Mouse (Mus musculus) heart, adult 2 months (tissue): ENCODE measurements at regions not wholly inside any gene's neighbourhood (a gene's known extent, or its start where the extent isn't known, plus 50 kb on each side); places are given as distances from the start of the nearest gene placed in this dataset.
A peak's percentile ranks its signal among the peaks of the same experiment; 100 is the strongest.

Experiments
- DNase-seq, 2 experiments: peaks; one replicate each; pipeline ENCODE4 v3.0.0; 2021
- H3K27ac ChIP-seq: fragments of 200-600 bp; 2 replicates; pipeline ENCODE4 v1.8.1; 2022
- H3K27me3 ChIP-seq: fragments of 200-500 bp; 2 replicates; pipeline ENCODE4 v1.6.1; 2012; ENCODE audit warnings: mild to moderate bottlenecking, low read length, inconsistent platforms, mixed read lengths; ENCODE audit not compliant: control insufficient read depth, insufficient read depth
- H3K36me3 ChIP-seq: fragments of 200-500 bp; 2 replicates; pipeline ENCODE4 v1.6.1; 2012; ENCODE audit warnings: low read length, inconsistent platforms; ENCODE audit not compliant: control insufficient read depth, insufficient read depth
- H3K4me1 ChIP-seq: fragments of 200-500 bp; 2 replicates; pipeline ENCODE4 v1.6.1; 2011; ENCODE audit warnings: low read length; ENCODE audit not compliant: control insufficient read depth, insufficient read depth
- H3K4me3 ChIP-seq: fragments of 200-600 bp; 2 replicates; pipeline ENCODE4 v1.8.1; 2022
- H3K79me2 ChIP-seq: fragments of 200-500 bp; replicated peaks from 2 replicates; pipeline ENCODE4 v1.6.1; 2012; ENCODE audit warnings: mild to moderate bottlenecking, inconsistent platforms, low read length, moderate library complexity, mixed read lengths; ENCODE audit not compliant: control insufficient read depth, insufficient read depth
- H3K9ac ChIP-seq: fragments of 200-500 bp; 2 replicates; pipeline ENCODE4 v1.6.1; 2012; ENCODE audit warnings: low read depth, mild to moderate bottlenecking, control low read depth, inconsistent platforms, low read length, mixed read lengths
- CTCF ChIP-seq: fragments of 200-600 bp; IDR thresholded peaks from 2 replicates; pipeline ENCODE4 v1.8.1; 2022; ENCODE audit warnings: antibody characterized with exemption, mild to moderate bottlenecking, moderate library complexity
- EP300 ChIP-seq: fragments of 200-500 bp; IDR thresholded peaks from 2 replicates; pipeline ENCODE4 v1.6.1; 2011; ENCODE audit warnings: low read depth, low read length, control low read depth; ENCODE audit not compliant: insufficient read depth
- POLR2A ChIP-seq: fragments of 200-500 bp; IDR thresholded peaks from 2 replicates; pipeline ENCODE4 v1.6.1; 2011; ENCODE audit warnings: mild to moderate bottlenecking, low read depth, low read length, control low read depth; ENCODE audit not compliant: insufficient read depth
- whole genome bisulfite sequencing: fragments of 180-500 bp; shearing (Covaris S2); methylation state at CpG from one replicate; pipeline ENCODE4 v1.1.7; 2018; 5-methylcytosine and 5-hydroxymethylcytosine counted together
- intact Hi-C: fragments of 180-260 bp; cut with DNase I; formaldehyde crosslinking; loops from one replicate; pipeline ENCODE4 v1.15.1; 2025

DNA sequence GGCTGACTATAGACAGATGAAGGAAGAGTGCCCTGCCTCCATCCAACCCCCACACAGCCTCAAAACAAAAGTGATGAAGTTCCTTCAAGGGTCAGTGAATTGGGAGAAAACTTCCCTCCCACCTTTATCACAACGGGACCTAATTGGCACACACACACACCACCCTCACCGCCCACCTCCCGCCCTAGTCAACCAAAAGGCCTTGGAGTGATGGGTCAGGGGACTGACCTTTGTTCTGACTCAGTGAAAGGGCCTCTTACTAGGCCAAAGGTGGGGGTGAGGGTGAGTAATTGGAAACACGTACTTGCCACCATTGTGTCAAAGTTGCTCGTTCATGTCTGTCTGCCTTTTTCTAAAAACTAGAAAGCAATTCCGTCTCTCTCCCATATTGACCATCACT is 386.4 kb downstream of the Sorl1 start:
- WGBS = 92% methylated on average over 6 of the region's 6 CpGs
- H3K4me3 ChIP-seq = no peak overlapping the region
- H3K27me3 ChIP-seq = no peaks in the 10 kb centered on the region
- H3K79me2 ChIP-seq = no peaks in the 10 kb centered on the region
- DNase-seq = no peak
- peaks cover 3% of the 10 kb centered on the region for H3K4me1 ChIP-seq
- no peaks in the 10 kb centered on the region for H3K36me3 ChIP-seq
- intact Hi-C loops = no loop called here
- no peak overlapping the region for H3K27ac ChIP-seq
- H3K9ac ChIP-seq = no peak overlapping the region
- TF ChIP-seq POLR2A (no peak), CTCF (no peak), EP300 (no peak)

DNA sequence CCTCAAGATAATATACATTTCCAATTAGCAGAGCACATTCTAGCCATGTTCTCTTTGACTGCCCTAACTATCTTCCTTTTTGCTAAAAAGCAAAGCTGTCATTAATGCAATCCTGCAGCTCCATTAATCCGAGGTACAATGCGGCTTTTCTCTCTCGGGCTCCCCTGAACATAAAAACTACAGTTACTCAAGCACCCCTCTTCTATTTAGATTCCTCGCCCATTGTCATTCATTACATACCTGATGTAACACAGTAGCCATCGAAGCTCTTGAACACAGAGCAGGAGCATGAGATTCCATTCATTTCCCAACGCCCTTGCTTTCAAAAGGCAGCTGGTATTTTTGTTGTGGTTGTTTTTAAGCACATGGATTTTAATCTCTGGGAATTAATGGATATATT is 387.2 kb downstream of the Sorl1 start:
- no peak overlapping the region for H3K4me3 ChIP-seq

DNA sequence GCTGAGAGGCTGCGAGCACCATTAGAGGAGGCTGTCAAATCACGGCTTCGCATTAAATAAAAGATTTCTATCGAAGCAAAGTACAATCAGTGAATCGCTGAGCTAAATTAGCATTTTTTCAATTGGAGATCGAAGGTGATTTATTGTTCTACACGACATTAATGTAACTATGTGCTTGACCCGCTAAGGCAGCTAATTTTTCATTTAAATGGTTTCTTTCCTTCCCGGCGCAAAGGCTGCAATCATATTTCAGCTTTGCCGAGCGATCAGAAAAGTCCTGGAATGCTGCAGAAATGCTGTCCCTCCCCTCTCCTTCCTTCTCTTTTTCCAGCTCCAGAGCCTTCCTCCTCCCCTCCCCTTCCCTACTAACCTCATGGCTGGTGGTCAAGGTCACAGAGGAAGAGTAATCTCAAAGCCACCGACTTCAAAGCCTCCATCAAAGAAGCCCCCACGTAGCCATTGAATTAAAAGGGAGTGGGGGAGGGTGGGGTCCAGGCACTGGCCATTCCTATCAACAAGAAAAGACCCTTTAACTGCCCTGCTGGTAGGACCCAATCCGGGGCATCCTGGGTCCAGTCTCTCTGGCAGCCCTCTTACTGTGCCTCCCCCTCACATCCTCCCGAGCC is 387.8 kb downstream of the Sorl1 start:
- TF ChIP-seq POLR2A = no peak
- no peak for TF ChIP-seq EP300
- TF ChIP-seq CTCF = no peak
- Histone ChIP-seq H3K4me3 (peak overlapping the region; percentile 46), H3K27me3 (no peaks in the 10 kb centered on the region), H3K27ac (no peak overlapping the region), H3K4me1 (peaks cover 3% of the 10 kb centered on the region), H3K36me3 (no peaks in the 10 kb centered on the region), H3K9ac (no peak overlapping the region), H3K79me2 (no peaks in the 10 kb centered on the region)
- intact Hi-C loops = no loop called here
- peak in 1 of 2 experiments; percentile 16 for DNase-seq
- WGBS = 4% methylated on average over 16 of the region's 16 CpGs

More for the DNA sequence above, 387.2 kb downstream of the Sorl1 start:
- peaks cover 3% of the 10 kb centered on the region for H3K4me1 ChIP-seq
- H3K27me3 ChIP-seq = no peaks in the 10 kb centered on the region
- no peak overlapping the region for H3K27ac ChIP-seq
- intact Hi-C loops = no loop called here
- TF ChIP-seq EP300 (no peak), POLR2A (no peak), CTCF (no peak)
- no peak overlapping the region for H3K9ac ChIP-seq
- 67% methylated on average over 6 of the region's 6 CpGs for WGBS
- H3K36me3 ChIP-seq = no peaks in the 10 kb centered on the region
- no peaks in the 10 kb centered on the region for H3K79me2 ChIP-seq
- no peak for DNase-seq

DNA sequence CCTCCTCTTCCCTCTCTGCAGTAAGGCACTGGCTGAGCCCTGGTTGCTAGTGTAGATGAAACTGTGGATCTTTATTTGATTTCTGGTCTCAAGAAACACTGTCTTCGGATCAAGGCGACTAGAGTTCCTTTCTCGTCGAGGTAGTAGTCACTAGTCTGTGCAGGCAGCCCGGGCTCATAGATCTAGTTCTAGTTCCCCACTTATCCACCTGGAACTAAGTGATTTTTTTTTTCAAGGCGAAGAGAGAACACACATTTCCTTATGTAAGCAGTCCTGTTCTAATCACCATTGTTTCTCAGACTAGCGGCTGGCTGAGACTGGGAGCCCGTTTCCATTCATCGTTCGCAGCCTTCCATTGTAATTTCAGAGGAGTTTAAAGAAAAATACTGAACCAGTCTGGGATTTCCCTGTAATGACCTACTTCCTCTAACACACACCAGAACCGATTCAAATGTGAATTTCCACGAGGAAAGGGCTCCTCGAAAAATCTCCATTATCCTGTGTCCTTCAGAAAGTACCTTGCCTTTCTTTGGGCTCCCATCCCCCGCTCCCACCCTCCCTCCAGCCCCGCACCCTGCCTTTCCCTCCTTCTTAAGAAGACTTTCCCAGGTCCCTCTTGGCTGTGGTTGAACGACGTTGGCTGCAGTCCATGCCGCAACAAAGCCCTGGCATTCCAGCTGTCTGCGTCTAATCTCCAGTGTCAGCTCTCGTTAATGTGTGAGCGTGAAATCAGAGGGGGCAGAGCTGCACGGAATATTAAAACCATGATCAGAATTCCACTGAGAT is 388.5 kb downstream of the Sorl1 start:
- Histone ChIP-seq H3K36me3 (no peaks in the 10 kb centered on the region), H3K9ac (peak overlapping the region; percentile 25; the same call in 1 of the 2 replicates), H3K4me1 (peaks cover 3% of the 10 kb centered on the region), H3K27ac (no peak overlapping the region), H3K4me3 (peak overlapping the region; percentile 46), H3K27me3 (no peaks in the 10 kb centered on the region), H3K79me2 (no peaks in the 10 kb centered on the region)
- TF ChIP-seq CTCF (no peak), POLR2A (no peak), EP300 (no peak)
- intact Hi-C loops = no loop called here
- 1% methylated on average over 22 of the region's 22 CpGs for WGBS
- DNase-seq = peak; percentile 38 to 45

DNA sequence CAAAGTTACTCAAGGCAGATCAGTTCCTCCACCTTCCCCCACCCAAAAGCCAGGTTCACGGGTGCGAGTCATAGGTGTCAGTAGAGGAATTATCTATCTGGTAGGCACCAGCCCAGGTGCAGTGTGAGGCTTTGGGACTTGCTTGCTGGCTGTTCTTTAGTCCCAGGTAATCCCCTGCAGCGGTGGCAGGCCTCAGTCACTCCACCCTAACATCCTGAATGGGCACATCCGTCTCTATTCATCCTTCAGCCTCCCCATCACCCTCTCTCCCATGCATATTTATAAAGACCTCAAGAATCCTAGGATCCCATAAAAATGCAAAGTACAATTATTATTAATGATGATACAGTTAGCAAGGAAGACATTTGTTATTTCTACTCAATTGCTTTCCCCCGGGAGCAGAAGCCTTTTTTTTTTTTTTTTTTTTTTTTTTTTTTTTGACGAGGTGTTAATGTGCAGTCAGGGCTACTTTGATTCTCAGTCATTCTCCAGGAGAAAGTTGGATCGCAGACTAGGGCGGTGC is 389.1 kb downstream of the Sorl1 start:
- intact Hi-C loops = no loop called here
- TF ChIP-seq POLR2A (no peak), EP300 (no peak), CTCF (no peak)
- DNase-seq = no peak
- no peak overlapping the region for H3K27ac ChIP-seq
- no peaks in the 10 kb centered on the region for H3K27me3 ChIP-seq
- no peaks in the 10 kb centered on the region for H3K79me2 ChIP-seq
- no peak overlapping the region for H3K4me3 ChIP-seq
- peak overlapping the region; percentile 25; the same call in 1 of the 2 replicates for H3K9ac ChIP-seq
- no peaks in the 10 kb centered on the region for H3K36me3 ChIP-seq
- 40% methylated on average over 8 of the region's 8 CpGs for WGBS
- H3K4me1 ChIP-seq = peaks cover 3% of the 10 kb centered on the region

DNA sequence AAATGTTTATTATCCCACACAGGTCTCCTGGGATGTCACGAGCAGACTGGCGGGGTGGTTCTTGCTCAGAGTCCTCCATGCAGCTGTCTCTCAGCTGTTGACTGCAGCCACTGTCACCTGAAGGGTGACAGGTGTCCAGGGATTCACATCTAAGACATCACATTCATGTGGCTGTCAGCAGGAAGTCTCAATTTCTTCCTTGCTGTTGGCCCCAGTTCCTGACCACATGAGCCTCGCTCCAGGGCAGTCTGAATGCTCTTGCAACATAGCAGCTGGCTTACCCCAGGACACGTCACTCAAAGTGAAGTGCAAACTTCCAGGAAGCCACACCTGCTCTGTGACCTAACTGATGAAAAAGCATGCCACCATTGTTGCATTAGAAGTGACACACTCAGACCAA is 402.5 kb downstream of the Sorl1 start:
- Histone ChIP-seq H3K27me3 (no peaks in the 10 kb centered on the region), H3K36me3 (no peaks in the 10 kb centered on the region), H3K4me3 (no peak overlapping the region), H3K4me1 (no peaks in the 10 kb centered on the region), H3K79me2 (no peaks in the 10 kb centered on the region), H3K27ac (no peak overlapping the region), H3K9ac (no peak overlapping the region)
- DNase-seq = no peak
- intact Hi-C loops = no loop called here
- WGBS = 52% methylated on average over 4 of the region's 4 CpGs
- TF ChIP-seq POLR2A (no peak), EP300 (no peak), CTCF (no peak)
